Mouse (Mus musculus) adrenal gland, adult (tissue): ENCODE measurements around the gene Dse.
A peak's percentile ranks its signal among the peaks of the same experiment; 100 is the strongest.
"Not testable (repeated sequence)": the region's sequence is repeated elsewhere in the genome, so short reads cannot be mapped to it uniquely, and the experiment has no call there.

Experiments used
- DNase-seq, 2 experiments: peaks; one replicate each; pipeline ENCODE4 v3.0.0; 2022 to 2023; ENCODE audit warnings: low spot score in 1 of 2; ENCODE audit not compliant: inconsistent age in 2 of 2

Dse gene

GRCm38 (mm10) chr10:34207503-34207850 lies at the start of gene Dse:
Gene Dse, minus strand, starts transcription at chr10:34207715.
- DNase-seq, result peak; percentile 26 to 78

GRCm38 (mm10) chr10:34252833-34253232 lies 45.3 kb upstream of the Dse start:
- not testable (repeated sequence) for DNase-seq

GRCm38 (mm10) chr10:34249594-34249993 lies 42.1 kb upstream of the Dse start:
- DNase-seq, result no peak

GRCm38 (mm10) chr10:34247757-34248156 lies 40.2 kb upstream of the Dse start:
- no peak for DNase-seq

GRCm38 (mm10) chr10:34246106-34246505 lies 38.6 kb upstream of the Dse start:
- DNase-seq, result peak in 1 of 2 experiments; percentile 43

GRCm38 (mm10) chr10:34244745-34245144 lies 37.2 kb upstream of the Dse start:
- DNase-seq, result no peak

GRCm38 (mm10) chr10:34238536-34238935 lies 31.0 kb upstream of the Dse start:
- no peak for DNase-seq

- no peak for DNase-seq
Observed at GRCm38 (mm10) chr10:34236569-34236968, 29.1 kb upstream of the Dse start.

GRCm38 (mm10) chr10:34235384-34235783 lies 27.9 kb upstream of the Dse start:
- DNase-seq, result no peak

- DNase-seq, result no peak
Observed at GRCm38 (mm10) chr10:34233931-34234745, 26.6 kb upstream of the Dse start.

- no peak for DNase-seq
Observed at GRCm38 (mm10) chr10:34233418-34233817, 25.9 kb upstream of the Dse start.

GRCm38 (mm10) chr10:34230121-34230675 lies 22.7 kb upstream of the Dse start:
- DNase-seq, result no peak

- DNase-seq, result no peak
Observed at GRCm38 (mm10) chr10:34229491-34229890, 22.0 kb upstream of the Dse start.

GRCm38 (mm10) chr10:34223660-34224059 lies 16.1 kb upstream of the Dse start:
- no peak for DNase-seq

- no peak for DNase-seq
Observed at GRCm38 (mm10) chr10:34221909-34222620, 14.6 kb upstream of the Dse start.

GRCm38 (mm10) chr10:34218191-34218590 lies 10.7 kb upstream of the Dse start:
- DNase-seq, result no peak

- no peak for DNase-seq
Observed at GRCm38 (mm10) chr10:34215667-34216066, 8.2 kb upstream of the Dse start.

- no peak for DNase-seq
Observed at GRCm38 (mm10) chr10:34209951-34210350, 2.4 kb upstream of the Dse start.

GRCm38 (mm10) chr10:34208031-34208430 lies 516 bp upstream of the Dse start:
- DNase-seq, result peak in 1 of 2 experiments; percentile 59

GRCm38 (mm10) chr10:34206783-34207502 lies 572 bp downstream of the Dse start:
- DNase-seq, result peak; percentile 56 to 84

GRCm38 (mm10) chr10:34206436-34206782 lies 1.1 kb downstream of the Dse start:
- DNase-seq, result peak; percentile 34 to 77
